Mouse (Mus musculus) liver, adult 2 months (tissue): ENCODE measurements around the gene Mtg2. TPM values are rescaled to one million over a fixed set of nuclear protein-coding genes. Genes with fewer than 3 reads are reported as not detected.

Experiments
- DNase-seq: peaks from one replicate; pipeline ENCODE4 v3.0.0-alpha.2; 2011; ENCODE audit warnings: low read depth, low spot score; ENCODE audit errors: extremely low read depth
- H3K27ac ChIP-seq: fragments of 200-500 bp; replicated peaks from 2 replicates; pipeline ENCODE4 v1.5.1; 2012; ENCODE audit warnings: low read depth, mild to moderate bottlenecking, control low read depth, inconsistent platforms, low read length; ENCODE audit not compliant: insufficient read depth
- H3K27me3 ChIP-seq: fragments of 200-500 bp; 2 replicates; pipeline ENCODE4 v1.6.1; 2012; ENCODE audit warnings: mild to moderate bottlenecking, moderate library complexity, low read length, inconsistent platforms; ENCODE audit not compliant: control insufficient read depth, insufficient read depth
- H3K36me3 ChIP-seq: fragments of 200-500 bp; 2 replicates; pipeline ENCODE4 v1.6.1; 2012; ENCODE audit warnings: low read length, inconsistent platforms; ENCODE audit not compliant: control insufficient read depth, insufficient read depth
- H3K4me1 ChIP-seq: fragments of 200-500 bp; 2 replicates; pipeline ENCODE4 v1.6.1; 2011; ENCODE audit warnings: low read length; ENCODE audit not compliant: control insufficient read depth, insufficient read depth
- H3K4me3 ChIP-seq: fragments of 200-500 bp; 2 replicates; pipeline ENCODE4 v1.5.1; 2011; ENCODE audit warnings: low read depth, mild to moderate bottlenecking, control low read depth, low read length, moderate library complexity; ENCODE audit not compliant: insufficient read depth
- H3K79me2 ChIP-seq: fragments of 200-500 bp; 2 replicates; pipeline ENCODE4 v1.6.1; 2012; ENCODE audit warnings: inconsistent platforms, mild to moderate bottlenecking, low read length, moderate library complexity; ENCODE audit not compliant: control insufficient read depth, insufficient read depth
- H3K9ac ChIP-seq: fragments of 200-500 bp; 2 replicates; pipeline ENCODE4 v1.6.1; 2012; ENCODE audit warnings: low read depth, mild to moderate bottlenecking, control low read depth, inconsistent platforms, low read length
- CTCF ChIP-seq: fragments of 200-500 bp; IDR thresholded peaks from 2 replicates; pipeline ENCODE4 v1.5.1; 2011; ENCODE audit warnings: low read depth, low read length, control low read depth
- POLR2A ChIP-seq: fragments of 200-500 bp; IDR thresholded peaks from 2 replicates; pipeline ENCODE4 v1.6.1; 2011; ENCODE audit warnings: low read length, control low read depth; ENCODE audit not compliant: insufficient read depth; ENCODE audit errors: extremely low read depth
- WGBS: fragments of 180-500 bp; shearing (Covaris S2); methylation state at CpG from one replicate; pipeline ENCODE4 v1.1.7; 2018; 5-methylcytosine and 5-hydroxymethylcytosine counted together
- polyA plus RNA-seq: library from polyadenylated mRNA; depleted of rRNA; stranded (reverse); fragments of >200 nt; gene quantifications from 2 replicates; pipeline ENCODE4 v1.2.3, GENCODE M21; 2012
- total RNA-seq: library from RNA; depleted of rRNA; stranded (reverse); fragments of >200 nt; gene quantifications from 2 replicates; pipeline ENCODE4 v1.2.3, GENCODE M21; 2014

Gene Mtg2
- total and polyA plus RNA-seq, 2 experiments = 17.8 to 19.6 TPM

GRCm38 (mm10) chr2:180118661-180119438, 48.5 kb downstream of the Mtg2 start, which contains the start of gene Osbpl2:
Gene Osbpl2, plus strand, starts transcription at chr2:180119306.
- WGBS = 1% methylated on average over 55 of the region's 55 CpGs
- peaks cover 16% of the 10 kb centered on the region for H3K4me1 ChIP-seq
- TF ChIP-seq POLR2A (0 out of 2 replicates have a peak, but pooled peaks have one; percentile 64), CTCF (no peak)

GRCm38 (mm10) chr2:180119439-180120291, 49.3 kb downstream of the Mtg2 start:
- Histone ChIP-seq H3K27me3 (no peaks in the 10 kb centered on the region), H3K4me1 (peaks cover 16% of the 10 kb centered on the region), H3K79me2 (peaks cover 13% of the 10 kb centered on the region), H3K36me3 (no peaks in the 10 kb centered on the region), H3K27ac (peak overlapping the region; percentile 61), H3K9ac (peak overlapping the region; percentile 93), H3K4me3 (peak overlapping the region; percentile 95)
- under 1% methylated on average over 68 of the region's 68 CpGs for WGBS
- TF ChIP-seq POLR2A (no peak), CTCF (no peak)
- DNase-seq = no peak

More at GRCm38 (mm10) chr2:180118661-180119438, 48.5 kb downstream of the Mtg2 start, which contains the start of gene Osbpl2:
- Histone ChIP-seq H3K36me3 (no peaks in the 10 kb centered on the region), H3K79me2 (peaks cover 13% of the 10 kb centered on the region), H3K27ac (peak within 1 kb of the TSS; percentile 78), H3K4me3 (peak within 1 kb of the TSS; percentile 95), H3K9ac (peak within 1 kb of the TSS; percentile 93), H3K27me3 (no peaks in the 10 kb centered on the region)
- DNase-seq = peak; percentile 97

- no peak for TF ChIP-seq POLR2A
- no peak for TF ChIP-seq CTCF
- Histone ChIP-seq H3K27ac (no peak overlapping the region), H3K36me3 (no peaks in the 10 kb centered on the region), H3K9ac (no peak overlapping the region; the same call in 1 of the 2 replicates), H3K79me2 (peaks cover 13% of the 10 kb centered on the region), H3K4me1 (peaks cover 19% of the 10 kb centered on the region), H3K27me3 (no peaks in the 10 kb centered on the region), H3K4me3 (peak overlapping the region; percentile 95)
- WGBS = 41% methylated on average over 5 of the region's 5 CpGs
- DNase-seq = no peak
Measured at GRCm38 (mm10) chr2:180120292-180120761, 49.9 kb downstream of the Mtg2 start.

- Histone ChIP-seq H3K9ac (no peak overlapping the region), H3K4me3 (no peak overlapping the region), H3K79me2 (peaks cover 24% of the 10 kb centered on the region), H3K27ac (no peak overlapping the region), H3K4me1 (peaks cover 33% of the 10 kb centered on the region), H3K36me3 (no peaks in the 10 kb centered on the region), H3K27me3 (no peaks in the 10 kb centered on the region)
- no peak for DNase-seq
- TF ChIP-seq CTCF = no peak
- TF ChIP-seq POLR2A = no peak
- WGBS = 89% methylated on average over 2 of the region's 2 CpGs
Measured at GRCm38 (mm10) chr2:180124192-180124591, 53.8 kb downstream of the Mtg2 start.

GRCm38 (mm10) chr2:180126195-180126594, 55.8 kb downstream of the Mtg2 start:
- peak; percentile 72 for DNase-seq
- WGBS = 16% methylated on average over 4 of the region's 4 CpGs
- peaks cover 21% of the 10 kb centered on the region for H3K79me2 ChIP-seq
- TF ChIP-seq POLR2A = no peak
- no peak for TF ChIP-seq CTCF
- peaks cover 26% of the 10 kb centered on the region for H3K4me1 ChIP-seq
- H3K9ac ChIP-seq = no peak overlapping the region
- peak overlapping the region; percentile 18; the same call in 1 of the 2 replicates for H3K27ac ChIP-seq
- no peaks in the 10 kb centered on the region for H3K27me3 ChIP-seq
- H3K4me3 ChIP-seq = no peak overlapping the region
- no peaks in the 10 kb centered on the region for H3K36me3 ChIP-seq
